Mouse (Mus musculus) embryonic fibroblast, embryonic 13.5 days (primary cell): ENCODE results near the gene Arrb1.

Experiments
- CTCF ChIP-seq: IDR thresholded peaks from 2 replicates; pipeline ENCODE4 v1.5.1; 2011; ENCODE audit warnings: mild to moderate bottlenecking, control low read depth, low read length, moderate library complexity, borderline replicate concordance; ENCODE audit not compliant: insufficient read depth
- POLR2A ChIP-seq: IDR thresholded peaks from 2 replicates; pipeline ENCODE4 v1.6.1; 2011; ENCODE audit warnings: low read depth, mild to moderate bottlenecking, control low read depth, low read length, moderate library complexity

DNA sequence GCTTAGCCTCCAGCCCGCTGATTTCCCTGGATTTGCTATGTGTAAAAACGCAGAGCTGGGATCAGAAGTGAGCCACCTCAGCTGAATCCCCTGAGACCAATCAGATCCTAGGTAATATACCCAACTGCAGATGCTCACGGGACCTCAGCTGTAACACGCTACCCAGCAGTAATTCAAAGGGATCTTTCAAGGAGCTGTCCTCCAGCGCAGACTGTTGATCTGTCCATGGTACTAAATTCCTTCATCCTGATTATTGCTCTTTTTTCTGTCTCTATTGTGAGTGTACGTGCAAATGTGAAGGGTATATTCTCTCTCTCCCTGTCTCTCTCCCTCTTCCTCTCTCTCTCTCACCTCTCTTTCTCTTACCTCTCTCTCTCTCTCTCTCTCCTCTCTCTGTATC is 97.0 kb downstream of the Arrb1 start:
- TF ChIP-seq CTCF = no peak
- no peak for TF ChIP-seq POLR2A
